Mouse (Mus musculus): ENCODE measurements at regions not wholly inside any gene's neighbourhood (a gene's known extent, or its start where the extent isn't known, plus 50 kb on each side); places are given as distances from the start of the nearest gene placed in this dataset.
A peak's percentile ranks its signal among the peaks of the same experiment; 100 is the strongest.

- 83% methylated on average over 22 of the region's 22 CpGs for WGBS
- H3K4me3 ChIP-seq: no peak overlapping the region
- H3K27me3 ChIP-seq (replicated peaks; ENCODE audit: low read depth, poor library complexity, severe bottlenecking): no peaks in the 10 kb centered on the region
- H3K36me3 ChIP-seq (replicated peaks): peaks cover 22% of the 10 kb centered on the region
- H3K27ac ChIP-seq (replicated peaks): no peak overlapping the region
- DNase-seq (ENCODE audit: low spot score): no peak
- H3K4me1 ChIP-seq: no peaks in the 10 kb centered on the region
- no peaks in the 10 kb centered on the region for H3K9me3 ChIP-seq
Measured at GRCm38 (mm10) chr17:47210441-47211196, 158.1 kb upstream of the Mrps10 start.

DNA sequence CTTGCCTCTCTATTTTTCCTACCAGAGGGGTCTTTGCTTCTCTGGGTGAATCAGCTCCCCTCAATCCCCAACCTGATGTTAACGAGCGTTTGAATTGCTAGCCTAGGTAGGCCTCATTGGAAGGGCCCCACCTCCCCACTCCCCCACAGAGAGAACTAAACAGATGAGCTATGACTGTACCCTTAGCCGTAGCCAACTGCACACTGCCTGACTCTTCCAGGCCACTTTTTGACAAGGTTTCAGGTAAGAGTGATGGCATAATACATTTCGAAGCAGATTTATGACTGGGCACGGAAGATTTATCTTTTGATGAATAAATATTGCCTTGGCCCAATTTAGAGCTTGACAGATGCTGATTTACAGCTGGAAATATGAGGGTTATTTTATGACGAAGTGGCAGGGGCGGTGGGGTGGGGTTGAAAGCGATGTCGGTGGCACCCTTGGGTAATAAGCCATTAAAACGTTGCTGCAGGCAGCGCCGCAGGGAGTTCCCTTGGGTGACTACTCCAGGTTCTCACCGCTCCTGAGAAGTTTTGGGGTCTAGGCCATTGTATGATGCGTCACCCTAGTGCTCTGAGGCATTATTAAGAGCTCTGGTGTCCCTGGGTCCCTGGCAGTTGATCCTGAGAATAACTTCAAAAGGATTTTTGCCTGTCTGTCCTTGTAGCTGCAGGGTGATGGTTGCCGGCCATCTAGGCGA, 159.7 kb upstream of the Mrps10 start:
- no peak for DNase-seq (ENCODE audit: low spot score)
- Histone ChIP-seq H3K27me3 (replicated peaks; ENCODE audit: low read depth, poor library complexity, severe bottlenecking) (no peaks in the 10 kb centered on the region), H3K4me3 (no peak overlapping the region), H3K4me1 (peaks cover 9% of the 10 kb centered on the region), H3K9me3 (no peaks in the 10 kb centered on the region), H3K36me3 (replicated peaks) (peaks cover 13% of the 10 kb centered on the region), H3K27ac (replicated peaks) (no peak overlapping the region)
- 91% methylated on average over 16 of the region's 16 CpGs for WGBS

GRCm38 (mm10) chr17:47207471-47207870, 161.2 kb upstream of the Mrps10 start:
- H3K4me3 ChIP-seq: no peak overlapping the region
- 93% methylated on average over 4 of the region's 4 CpGs for WGBS
- no peak for DNase-seq (ENCODE audit: low spot score)
- H3K9me3 ChIP-seq: no peaks in the 10 kb centered on the region
- H3K36me3 ChIP-seq (replicated peaks): peaks cover 3% of the 10 kb centered on the region; the same call in 1 of the 2 replicates
- no peak overlapping the region for H3K27ac ChIP-seq (replicated peaks)
- peaks cover 15% of the 10 kb centered on the region for H3K4me1 ChIP-seq
- no peaks in the 10 kb centered on the region for H3K27me3 ChIP-seq (replicated peaks; ENCODE audit: low read depth, poor library complexity, severe bottlenecking)

DNA sequence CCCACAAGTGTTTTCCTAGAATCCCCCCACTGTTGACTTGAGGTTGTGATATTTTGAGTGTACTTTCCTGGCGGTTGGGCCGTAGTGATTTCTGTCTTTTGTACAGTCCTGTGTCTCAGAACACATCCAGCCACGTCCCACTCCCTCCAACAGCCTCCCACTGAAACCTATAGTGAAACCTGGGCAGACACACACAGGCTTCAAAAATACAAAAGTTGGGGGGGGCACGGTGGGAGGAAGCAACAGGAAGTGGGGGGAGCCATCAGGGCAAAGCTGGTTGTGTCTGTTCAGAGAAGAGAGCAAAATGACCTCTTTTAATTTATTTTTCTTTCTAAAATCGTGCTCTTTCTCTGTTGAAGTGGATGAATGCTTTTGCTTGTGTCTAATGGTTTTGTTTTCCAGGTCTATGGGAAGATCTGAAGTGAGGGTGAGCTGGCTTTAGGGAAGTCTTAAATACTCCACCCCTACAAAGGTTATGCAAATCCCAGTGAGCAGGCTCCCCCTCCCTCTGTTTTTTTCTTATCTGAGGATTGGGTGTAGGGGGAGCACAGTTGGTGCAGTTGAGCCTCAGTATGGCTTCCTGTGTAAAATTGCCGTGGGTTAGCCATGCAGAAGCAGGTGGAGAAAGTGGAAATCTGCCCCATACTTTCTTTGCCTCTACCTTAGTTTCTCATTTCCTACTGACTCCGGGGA, 164.1 kb upstream of the Mrps10 start:
- DNase-seq (ENCODE audit: low spot score): no peak
- no peaks in the 10 kb centered on the region for H3K27me3 ChIP-seq (replicated peaks; ENCODE audit: low read depth, poor library complexity, severe bottlenecking)
- H3K36me3 ChIP-seq (replicated peaks): peaks cover 3% of the 10 kb centered on the region; the same call in 1 of the 2 replicates
- H3K27ac ChIP-seq (replicated peaks): no peak overlapping the region
- H3K4me1 ChIP-seq: peaks cover 20% of the 10 kb centered on the region
- WGBS: 81% methylated on average over 7 of the region's 7 CpGs
- no peak overlapping the region for H3K4me3 ChIP-seq
- H3K9me3 ChIP-seq: no peaks in the 10 kb centered on the region

- no peak overlapping the region for H3K4me3 ChIP-seq
- H3K9me3 ChIP-seq: peaks cover 6% of the 10 kb centered on the region; the same call in 1 of the 2 replicates
- WGBS: 88% methylated on average over 10 of the region's 10 CpGs
- peaks cover 10% of the 10 kb centered on the region for H3K36me3 ChIP-seq (replicated peaks)
- H3K27me3 ChIP-seq (replicated peaks; ENCODE audit: low read depth, poor library complexity, severe bottlenecking): no peaks in the 10 kb centered on the region
- H3K4me1 ChIP-seq: peaks cover 48% of the 10 kb centered on the region
- no peak for DNase-seq (ENCODE audit: low spot score)
- no peak overlapping the region for H3K27ac ChIP-seq (replicated peaks)
Measured at GRCm38 (mm10) chr17:47199206-47199605, 169.5 kb upstream of the Mrps10 start.

DNA sequence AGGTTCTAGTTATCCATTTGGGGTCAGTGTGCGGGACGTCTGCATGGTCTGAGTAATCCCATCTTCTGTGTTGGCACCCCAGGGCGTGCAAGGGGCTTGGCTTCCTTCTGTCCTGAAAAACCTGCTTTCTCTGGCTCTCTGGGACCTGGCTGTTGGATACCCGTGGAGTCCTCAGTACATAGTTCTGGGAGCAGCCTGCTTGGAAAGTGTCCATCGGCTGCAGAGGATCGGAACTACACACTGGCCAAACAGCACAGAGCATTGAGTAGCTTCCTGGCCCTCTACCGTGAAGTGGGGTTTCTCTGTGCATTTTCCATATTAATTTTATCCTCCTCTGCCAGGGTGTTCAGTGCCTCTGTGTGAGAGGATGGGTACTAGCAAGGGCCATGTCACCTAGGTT, 170.7 kb upstream of the Mrps10 start:
- WGBS: 50% methylated on average over 7 of the region's 7 CpGs
- Histone ChIP-seq H3K9me3 (peaks cover 6% of the 10 kb centered on the region; the same call in 1 of the 2 replicates), H3K4me1 (peaks cover 42% of the 10 kb centered on the region), H3K27me3 (replicated peaks; ENCODE audit: low read depth, poor library complexity, severe bottlenecking) (no peaks in the 10 kb centered on the region), H3K4me3 (no peak overlapping the region), H3K36me3 (replicated peaks) (peaks cover 22% of the 10 kb centered on the region), H3K27ac (replicated peaks) (peak overlapping the region; percentile 41)
- DNase-seq (ENCODE audit: low spot score): no peak

- DNase-seq (ENCODE audit: low spot score): no peak
- Histone ChIP-seq H3K36me3 (replicated peaks) (peaks cover 31% of the 10 kb centered on the region), H3K27ac (replicated peaks) (peak overlapping the region; percentile 48), H3K4me3 (no peak overlapping the region), H3K9me3 (peaks cover 6% of the 10 kb centered on the region; the same call in 1 of the 2 replicates), H3K4me1 (peaks cover 38% of the 10 kb centered on the region), H3K27me3 (replicated peaks; ENCODE audit: low read depth, poor library complexity, severe bottlenecking) (no peaks in the 10 kb centered on the region)
- 53% methylated on average over 6 of the region's 6 CpGs for WGBS
Measured at GRCm38 (mm10) chr17:47196992-47197391, 171.7 kb upstream of the Mrps10 start.

DNA sequence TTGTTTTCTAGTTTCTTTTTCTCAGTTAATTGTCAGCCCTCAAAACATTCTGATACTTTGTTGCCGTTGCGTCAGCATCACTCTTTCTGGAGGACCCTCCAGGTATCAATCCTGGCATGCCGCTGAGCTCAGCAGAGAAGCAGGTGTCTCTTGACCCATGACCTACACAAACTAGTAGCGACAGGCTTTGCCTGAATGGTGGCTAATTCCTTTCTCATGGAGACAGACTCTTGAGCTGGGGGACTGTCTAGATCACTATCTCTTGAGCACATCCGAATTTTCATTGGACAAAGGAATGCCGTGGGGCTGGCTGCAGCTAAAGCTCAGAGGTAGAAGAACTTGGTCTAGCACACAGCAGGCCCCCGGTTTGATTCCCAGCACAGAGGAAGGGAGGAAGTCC, 172.7 kb upstream of the Mrps10 start:
- Histone ChIP-seq H3K27me3 (replicated peaks; ENCODE audit: low read depth, poor library complexity, severe bottlenecking) (no peaks in the 10 kb centered on the region), H3K27ac (replicated peaks) (0 out of 2 replicates have a peak overlapping the region, but pooled peaks have one; percentile 16), H3K4me3 (no peak overlapping the region), H3K4me1 (peaks cover 39% of the 10 kb centered on the region), H3K9me3 (peaks cover 6% of the 10 kb centered on the region; the same call in 1 of the 2 replicates), H3K36me3 (replicated peaks) (peaks cover 33% of the 10 kb centered on the region)
- 71% methylated on average over 7 of the region's 7 CpGs for WGBS
- no peak for DNase-seq (ENCODE audit: low spot score)

DNA sequence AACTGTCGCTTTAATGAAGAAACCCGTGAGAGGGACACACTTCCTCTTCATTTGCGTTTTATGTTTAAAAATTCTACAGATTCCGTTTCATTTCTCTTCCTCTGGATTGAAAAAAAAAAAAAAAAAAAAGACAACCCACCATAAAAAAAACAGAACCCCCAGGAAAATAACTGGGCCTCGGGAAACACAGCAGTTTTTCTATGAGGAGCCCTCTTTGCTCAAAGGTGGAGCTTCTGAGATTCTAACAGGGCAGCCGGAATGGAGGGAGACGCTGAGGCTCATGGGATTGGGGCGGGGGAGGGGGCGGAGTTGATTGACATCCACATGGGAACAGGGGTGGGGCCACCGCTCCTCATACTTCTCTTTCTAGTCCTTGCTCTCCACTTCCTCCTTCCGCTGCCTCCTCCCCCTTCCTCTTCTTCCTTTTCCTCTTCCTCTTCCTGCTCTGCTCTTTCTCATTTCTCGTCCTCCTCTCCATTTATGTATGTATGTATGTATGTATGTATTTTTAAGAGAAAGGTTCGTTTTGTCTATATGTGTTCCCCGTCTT, 174.1 kb upstream of the Mrps10 start:
- peaks cover 6% of the 10 kb centered on the region; the same call in 1 of the 2 replicates for H3K9me3 ChIP-seq
- no peak overlapping the region for H3K27ac ChIP-seq (replicated peaks)
- H3K4me3 ChIP-seq: no peak overlapping the region
- H3K4me1 ChIP-seq: peaks cover 54% of the 10 kb centered on the region
- H3K27me3 ChIP-seq (replicated peaks; ENCODE audit: low read depth, poor library complexity, severe bottlenecking): no peaks in the 10 kb centered on the region
- no peak for DNase-seq (ENCODE audit: low spot score)
- H3K36me3 ChIP-seq (replicated peaks): peaks cover 33% of the 10 kb centered on the region
- WGBS: 89% methylated on average over 14 of the region's 14 CpGs

DNA sequence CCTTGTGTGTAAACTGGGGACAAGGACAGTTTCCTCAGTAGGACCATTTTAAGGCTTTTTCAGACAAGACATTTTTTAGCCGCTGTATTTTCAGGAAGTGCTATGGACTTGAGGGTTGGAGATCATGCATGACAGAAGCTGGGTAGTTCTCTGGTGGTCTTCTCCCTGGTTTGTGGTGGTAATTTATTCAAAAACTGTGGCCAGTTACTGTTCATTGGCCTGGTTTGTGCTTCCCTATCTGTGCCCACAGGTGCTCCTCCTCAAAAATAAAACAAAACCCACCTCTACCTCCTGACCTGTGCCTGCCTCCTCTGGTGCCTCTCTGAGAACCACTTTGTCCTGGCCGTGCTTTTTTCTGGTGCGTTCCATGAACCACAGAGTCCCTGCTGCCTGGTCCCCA, 177.3 kb upstream of the Mrps10 start:
- H3K4me3 ChIP-seq: no peak overlapping the region
- 90% methylated on average over 3 of the region's 3 CpGs for WGBS
- DNase-seq (ENCODE audit: low spot score): no peak
- peaks cover 6% of the 10 kb centered on the region; the same call in 1 of the 2 replicates for H3K9me3 ChIP-seq
- H3K27me3 ChIP-seq (replicated peaks; ENCODE audit: low read depth, poor library complexity, severe bottlenecking): no peaks in the 10 kb centered on the region
- H3K4me1 ChIP-seq: peaks cover 27% of the 10 kb centered on the region
- no peak overlapping the region for H3K27ac ChIP-seq (replicated peaks)
- peaks cover 32% of the 10 kb centered on the region for H3K36me3 ChIP-seq (replicated peaks)

- Histone ChIP-seq H3K4me3 (no peak overlapping the region), H3K27ac (replicated peaks) (no peak overlapping the region), H3K9me3 (peaks cover 3% of the 10 kb centered on the region; the same call in 1 of the 2 replicates), H3K36me3 (replicated peaks) (peaks cover 31% of the 10 kb centered on the region), H3K4me1 (peaks cover 24% of the 10 kb centered on the region), H3K27me3 (replicated peaks; ENCODE audit: low read depth, poor library complexity, severe bottlenecking) (no peaks in the 10 kb centered on the region)
- 84% methylated on average over 7 of the region's 7 CpGs for WGBS
- DNase-seq (ENCODE audit: low spot score): no peak
Measured at GRCm38 (mm10) chr17:47189770-47190169, 178.9 kb upstream of the Mrps10 start.

DNA sequence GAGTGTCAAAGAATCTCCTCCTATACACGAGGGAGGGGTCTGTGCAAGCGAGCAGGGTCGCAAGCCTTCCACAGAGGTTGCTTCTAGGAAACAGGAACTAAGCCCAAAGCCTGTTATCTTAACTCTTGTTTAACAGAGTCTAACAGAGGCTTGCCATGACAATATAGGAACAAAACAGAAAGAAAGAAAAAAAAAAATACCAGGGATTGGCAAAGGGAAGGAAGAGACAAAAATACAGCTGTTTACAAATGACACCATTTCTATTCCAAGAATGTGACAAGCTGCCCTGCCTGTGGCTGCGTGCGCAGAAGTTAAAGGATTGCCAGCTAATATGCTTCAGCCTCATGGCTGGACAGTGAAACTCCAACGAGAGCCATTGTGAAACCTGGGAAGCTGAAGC, 173.8 kb upstream of the Ubr2 start:
- no peak for DNase-seq (ENCODE audit: low spot score)
- WGBS: 79% methylated on average over 6 of the region's 6 CpGs
- Histone ChIP-seq H3K9me3 (no peaks in the 10 kb centered on the region), H3K27me3 (replicated peaks; ENCODE audit: low read depth, poor library complexity, severe bottlenecking) (no peaks in the 10 kb centered on the region), H3K27ac (replicated peaks) (no peak overlapping the region), H3K4me3 (no peak overlapping the region), H3K36me3 (replicated peaks) (peaks cover 5% of the 10 kb centered on the region; the same call in 1 of the 2 replicates), H3K4me1 (peaks cover 34% of the 10 kb centered on the region)
